Mouse (Mus musculus) cerebral cortex, adult 2 months (tissue): ENCODE data around the gene Olfr308.

ENCODE experiments used
- WGBS: fragments of 180-500 bp; shearing (Covaris S2); methylation state at CpG from one replicate; pipeline ENCODE4 v1.1.7; 2018; 5-methylcytosine and 5-hydroxymethylcytosine counted together

Olfr308 gene

DNA sequence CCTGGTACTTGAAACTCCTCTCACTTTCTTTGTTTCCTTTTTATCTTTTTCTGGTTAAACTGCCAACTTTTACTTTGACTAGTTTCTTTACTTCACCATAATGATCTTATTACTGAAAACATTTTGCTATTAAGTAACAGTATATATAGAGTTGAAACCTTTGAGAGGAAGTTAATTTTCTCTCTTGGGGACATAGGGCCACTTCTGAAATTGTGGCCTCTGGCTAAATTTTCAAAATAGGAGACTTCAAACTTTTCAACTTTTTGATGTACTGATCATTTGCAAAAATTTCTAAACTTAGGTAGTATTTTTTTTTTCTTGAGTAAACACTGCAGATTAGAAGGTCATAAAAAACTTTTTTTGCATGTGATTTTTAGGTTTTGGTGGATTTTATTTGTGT, at the start of gene Olfr308:
TSS of gene Olfr308 (minus strand) at position 101 of the 400 bp plus-strand sequence.

DNA sequence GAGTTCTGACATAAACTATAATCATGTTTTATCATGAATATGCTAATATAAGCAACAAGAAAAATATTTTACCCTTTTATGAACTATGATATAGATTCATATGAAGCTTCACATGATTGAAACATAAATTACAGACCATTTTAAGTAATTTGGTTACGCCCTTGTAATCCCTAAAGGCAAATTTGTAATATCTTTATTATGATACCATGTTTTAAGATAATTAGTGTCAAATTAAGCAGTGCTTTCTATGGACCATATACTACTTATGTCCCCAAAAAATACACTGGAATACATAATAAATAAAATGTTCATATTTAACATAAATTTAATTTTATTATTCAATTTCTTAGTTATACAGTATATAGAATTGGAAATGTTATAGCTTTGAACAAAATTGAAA, 41.4 kb upstream of the Olfr308 start, which contains the start of gene Olfr305:
TSS of gene Olfr305 (minus strand) at position 101 of the 400 bp plus-strand sequence.
- WGBS, result 84% methylated on average over 1 of the region's 1 CpGs

- 90% methylated on average over 9 of the region's 9 CpGs for WGBS
Observed at GRCm38 (mm10) chr7:86346296-86346695, 20.9 kb upstream of the Olfr308 start.

- 56% methylated on average over 3 of the region's 3 CpGs for WGBS
Observed at GRCm38 (mm10) chr7:86344253-86344652, 18.8 kb upstream of the Olfr308 start.

- 88% methylated on average over 14 of the region's 14 CpGs for WGBS
Observed at GRCm38 (mm10) chr7:86342881-86343565, 17.6 kb upstream of the Olfr308 start.

GRCm38 (mm10) chr7:86337486-86337885, 12.1 kb upstream of the Olfr308 start, which contains the start of gene Olfr307:
Gene Olfr307, minus strand, starts transcription at chr7:86337586.
- 69% methylated on average over 1 of the region's 1 CpGs for WGBS

GRCm38 (mm10) chr7:86321323-86321722, 4.1 kb downstream of the Olfr308 start:
- 87% methylated on average over 2 of the region's 2 CpGs for WGBS

DNA sequence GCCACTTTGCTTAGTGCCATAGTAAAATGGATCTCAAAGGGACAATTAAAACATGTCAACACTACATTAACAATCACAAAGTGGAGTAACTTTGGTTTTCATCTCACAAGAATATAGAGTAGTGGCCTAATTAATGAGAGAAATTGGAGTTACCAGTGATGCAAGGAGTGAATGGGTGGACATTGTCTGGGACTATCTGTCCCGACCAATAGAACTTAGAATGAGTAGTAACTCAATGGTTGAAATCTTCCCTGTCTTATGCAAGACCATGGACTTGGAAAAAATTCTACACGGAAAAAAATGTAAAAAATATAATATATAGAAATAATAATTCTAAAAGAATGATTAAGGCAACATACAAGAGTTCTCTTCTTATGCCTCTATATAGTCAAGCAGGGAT, 11.8 kb downstream of the Olfr308 start, which contains the start of gene Olfr309:
TSS of gene Olfr309 (minus strand) at position 101 of the 400 bp plus-strand sequence.
- 76% methylated on average over 2 of the region's 2 CpGs for WGBS

DNA sequence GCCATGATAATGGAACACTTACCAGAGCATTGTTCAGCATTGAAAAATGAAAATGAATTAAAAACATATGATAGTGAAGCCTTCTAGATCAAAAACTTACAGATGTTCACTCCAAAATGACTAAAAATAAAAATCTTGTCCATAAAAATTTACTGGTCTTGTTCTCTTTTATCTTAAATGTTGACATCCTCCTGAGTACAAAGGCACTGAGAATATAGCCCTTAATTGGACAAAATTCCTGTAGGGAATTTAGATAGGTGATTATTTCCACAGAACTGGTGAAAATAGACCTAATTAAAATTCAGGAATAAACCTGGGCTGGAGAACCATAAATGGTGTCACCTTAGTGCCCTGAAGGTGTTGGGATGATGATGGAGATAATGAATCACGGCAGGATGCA, 48.4 kb downstream of the Olfr308 start, which contains the start of gene Olfr310:
TSS of gene Olfr310 (minus strand) at position 101 of the 400 bp plus-strand sequence.
- WGBS, result 71% methylated on average over 1 of the region's 1 CpGs
